Mouse (Mus musculus) hindbrain, embryonic 14.5 days (tissue): ENCODE data around the gene Sbk3. TPM values are rescaled to one million over a fixed set of nuclear protein-coding genes. Genes with fewer than 3 reads are reported as not detected.

ENCODE experiments used
- ATAC-seq: fragments of 200-750 bp; cut with Nextera tagmentation; 2 replicates; pipeline ENCODE4 v1.8.0; 2017; ENCODE audit warnings: moderate number of reproducible peaks, mild to moderate bottlenecking, moderate TSS enrichment, moderate library complexity; ENCODE audit not compliant: low FRiP score
- DNase-seq: peaks from one replicate; pipeline ENCODE4 v3.0.0-alpha.2; 2015; ENCODE audit warnings: low spot score
- H3K27ac ChIP-seq: fragments of 300-500 bp; sonication (generic); 2 replicates; pipeline ENCODE4 v1.5.1; 2014; ENCODE audit warnings: mild to moderate bottlenecking, moderate library complexity
- H3K27me3 ChIP-seq: fragments of 300-500 bp; sonication (generic); 2 replicates; pipeline ENCODE4 v1.6.1; 2014; ENCODE audit warnings: mild to moderate bottlenecking, low read length, mixed read lengths; ENCODE audit not compliant: control insufficient read depth, insufficient read depth
- H3K36me3 ChIP-seq: fragments of 300-500 bp; sonication (generic); replicated peaks from 2 replicates; pipeline ENCODE4 v1.6.1; 2014; ENCODE audit not compliant: control insufficient read depth, insufficient read depth
- H3K4me1 ChIP-seq: fragments of 300-500 bp; sonication (generic); replicated peaks from 2 replicates; pipeline ENCODE4 v1.6.1; 2014; ENCODE audit warnings: antibody characterized with exemption, low read length, mixed read lengths; ENCODE audit not compliant: control insufficient read depth, insufficient read depth
- H3K4me2 ChIP-seq: fragments of 300-500 bp; sonication (generic); replicated peaks from 2 replicates; pipeline ENCODE4 v1.6.1; 2014; ENCODE audit warnings: mild to moderate bottlenecking, moderate library complexity
- H3K4me3 ChIP-seq: fragments of 300-500 bp; sonication (generic); replicated peaks from 2 replicates; pipeline ENCODE4 v1.5.1; 2014; ENCODE audit warnings: mild to moderate bottlenecking, low read length
- H3K9ac ChIP-seq: fragments of 300-500 bp; sonication (generic); 2 replicates; pipeline ENCODE4 v1.6.1; 2014
- H3K9me3 ChIP-seq: fragments of 300-500 bp; sonication (generic); 2 replicates; pipeline ENCODE4 v1.6.1; 2016; ENCODE audit warnings: low read length; ENCODE audit not compliant: control insufficient read depth
- WGBS: fragments of 180-500 bp; shearing (Covaris S2); extraction: QIAGEN DNeasy Blood & Tissue Kit; methylation state at CpG from one replicate; pipeline ENCODE4 v1.1.7; 2014; 5-methylcytosine and 5-hydroxymethylcytosine counted together
- polyA plus RNA-seq: library from polyadenylated mRNA; unstranded; fragments of >200 nt; fragmentation: Nextera tagmentation; extraction: Ambion mirVana; gene quantifications from 2 replicates; pipeline ENCODE4 v1.2.1, GENCODE M21; 2014

Sbk3 gene
- polyA plus RNA-seq, 1 experiment from 2014 or later: 0.39 TPM

GRCm38 (mm10) chr7:4919971-4920370, 51.0 kb downstream of the Sbk3 start:
- H3K4me1 ChIP-seq: peaks cover 41% of the 10 kb centered on the region
- H3K4me3 ChIP-seq: no peak overlapping the region
- H3K9me3 ChIP-seq: no peaks in the 10 kb centered on the region
- H3K27ac ChIP-seq: no peak overlapping the region
- H3K4me2 ChIP-seq: no peak overlapping the region
- 87% methylated on average over 21 of the region's 21 CpGs for WGBS
- no peak overlapping the region for H3K9ac ChIP-seq
- no peak for DNase-seq
- ATAC-seq: no peak
- peaks cover 32% of the 10 kb centered on the region for H3K36me3 ChIP-seq
- no peaks in the 10 kb centered on the region for H3K27me3 ChIP-seq

- Histone ChIP-seq H3K9me3 (no peaks in the 10 kb centered on the region), H3K4me3 (no peak overlapping the region), H3K9ac (no peak overlapping the region), H3K4me1 (peaks cover 39% of the 10 kb centered on the region), H3K27me3 (no peaks in the 10 kb centered on the region), H3K36me3 (peaks cover 32% of the 10 kb centered on the region), H3K27ac (no peak overlapping the region), H3K4me2 (no peak overlapping the region)
- ATAC-seq (no peak), DNase-seq (no peak)
- WGBS: 87% methylated on average over 21 of the region's 21 CpGs
Observed at GRCm38 (mm10) chr7:4919096-4919495, 51.9 kb downstream of the Sbk3 start.

GRCm38 (mm10) chr7:4918681-4919080, 52.3 kb downstream of the Sbk3 start:
- Histone ChIP-seq H3K36me3 (peaks cover 32% of the 10 kb centered on the region), H3K4me2 (no peak overlapping the region), H3K27me3 (no peaks in the 10 kb centered on the region), H3K9ac (no peak overlapping the region), H3K4me3 (no peak overlapping the region), H3K27ac (no peak overlapping the region), H3K4me1 (peaks cover 36% of the 10 kb centered on the region), H3K9me3 (no peaks in the 10 kb centered on the region)
- DNase-seq (no peak), ATAC-seq (no peak)
- WGBS: 92% methylated on average over 15 of the region's 15 CpGs

GRCm38 (mm10) chr7:4917494-4917893, 53.5 kb downstream of the Sbk3 start:
- Histone ChIP-seq H3K36me3 (peaks cover 32% of the 10 kb centered on the region), H3K27me3 (no peaks in the 10 kb centered on the region), H3K27ac (peak overlapping the region; percentile 98; the same call in 1 of the 2 replicates), H3K4me1 (peaks cover 32% of the 10 kb centered on the region), H3K4me3 (no peak overlapping the region), H3K4me2 (no peak overlapping the region), H3K9ac (no peak overlapping the region), H3K9me3 (no peaks in the 10 kb centered on the region)
- DNase-seq (no peak), ATAC-seq (no peak)
- 87% methylated on average over 2 of the region's 2 CpGs for WGBS

- no peaks in the 10 kb centered on the region for H3K27me3 ChIP-seq
- no peaks in the 10 kb centered on the region for H3K9me3 ChIP-seq
- H3K4me2 ChIP-seq: peak overlapping the region; percentile 71
- 13% methylated on average over 14 of the region's 14 CpGs for WGBS
- DNase-seq: peak; percentile 56
- H3K4me1 ChIP-seq: peaks cover 22% of the 10 kb centered on the region
- ATAC-seq: peak; percentile 61
- peak overlapping the region; percentile 98 for H3K27ac ChIP-seq
- H3K4me3 ChIP-seq: peak overlapping the region; percentile 57
- H3K36me3 ChIP-seq: peaks cover 27% of the 10 kb centered on the region
- peak overlapping the region; percentile 71 for H3K9ac ChIP-seq
Observed at GRCm38 (mm10) chr7:4915669-4916416, 55.1 kb downstream of the Sbk3 start.

Other genes with a start within 250 kb of the Sbk3 start
- 0.12 and 0.24 TPM in 2 replicates for gene Tmem150b, start 245.9 kb downstream of the Sbk3 start, polyA plus RNA-seq
- gene Kmt5c, start 231.1 kb downstream of the Sbk3 start, polyA plus RNA-seq: 44.9 and 53.7 TPM in 2 replicates
- gene Cox6b2, start 218.1 kb downstream of the Sbk3 start, polyA plus RNA-seq: 18.6 and 19.7 TPM in 2 replicates
- not detected in 2 replicates for gene Fam71e2, start 199.9 kb downstream of the Sbk3 start, polyA plus RNA-seq
- 0.35 and 0.41 TPM in 2 replicates for gene Il11, start 188.3 kb downstream of the Sbk3 start, polyA plus RNA-seq
- not detected in 2 replicates for gene Tmem190, start 188.2 kb downstream of the Sbk3 start, polyA plus RNA-seq
- 3.2 and 4.1 TPM in 2 replicates for gene Tmem238, start 181.5 kb downstream of the Sbk3 start, polyA plus RNA-seq
- 175 and 192 TPM in 2 replicates for gene Rpl28, start 178.3 kb downstream of the Sbk3 start, polyA plus RNA-seq
- 285 and 293 TPM in 2 replicates for gene Ube2s, start 158.6 kb downstream of the Sbk3 start, polyA plus RNA-seq
- 13.1 and 15.6 TPM in 2 replicates for gene Shisa7, start 126.5 kb downstream of the Sbk3 start, polyA plus RNA-seq
- gene Isoc2b, start 100.9 kb downstream of the Sbk3 start, polyA plus RNA-seq: 2.8 and 3.7 TPM in 2 replicates
- gene Isoc2a, start 94.0 kb downstream of the Sbk3 start, polyA plus RNA-seq: 0.47 and 0.82 TPM in 2 replicates
- gene Gm36210, start 64.7 kb downstream of the Sbk3 start, polyA plus RNA-seq: 0.25 and 0.43 TPM in 2 replicates
- gene Zfp628, start 56.0 kb downstream of the Sbk3 start, polyA plus RNA-seq: 3.6 and 4.2 TPM in 2 replicates
- gene Nat14, start 49.1 kb downstream of the Sbk3 start, polyA plus RNA-seq: 23.3 and 23.6 TPM in 2 replicates
- gene Ssc5d, start 45.4 kb downstream of the Sbk3 start, polyA plus RNA-seq: 0.74 and 0.82 TPM in 2 replicates
- gene Sbk2, start 6.8 kb downstream of the Sbk3 start, polyA plus RNA-seq: 0.21 TPM in 1 of 2 replicates, not detected in the other
- 51.5 and 55.4 TPM in 2 replicates for gene Zfp579, start 25.0 kb upstream of the Sbk3 start, polyA plus RNA-seq
- gene Zfp524, start 43.2 kb upstream of the Sbk3 start, polyA plus RNA-seq: 8.9 and 9.2 TPM in 2 replicates
- gene Fiz1, start 43.5 kb upstream of the Sbk3 start, polyA plus RNA-seq: 30.0 and 32.6 TPM in 2 replicates
- gene Gm44973, start 44.3 kb upstream of the Sbk3 start, polyA plus RNA-seq: not detected in 2 replicates
- gene Zfp865, start 49.2 kb upstream of the Sbk3 start, polyA plus RNA-seq: 6.6 and 7.2 TPM in 2 replicates
- 53.3 and 60.1 TPM in 2 replicates for gene Ccdc106, start 49.4 kb upstream of the Sbk3 start, polyA plus RNA-seq
- gene 4632433K11Rik, start 63.0 kb upstream of the Sbk3 start, polyA plus RNA-seq: not detected in 2 replicates
- gene Zfp784, start 67.3 kb upstream of the Sbk3 start, polyA plus RNA-seq: 7.0 and 8.9 TPM in 2 replicates
- 105 and 110 TPM in 2 replicates for gene Zfp580, start 80.4 kb upstream of the Sbk3 start, polyA plus RNA-seq
- 96.6 and 103 TPM in 2 replicates for gene U2af2, start 91.0 kb upstream of the Sbk3 start, polyA plus RNA-seq
- 116 and 124 TPM in 2 replicates for gene Epn1, start 109.1 kb upstream of the Sbk3 start, polyA plus RNA-seq
- gene Rfpl4, start 145.8 kb upstream of the Sbk3 start, polyA plus RNA-seq: not detected in 2 replicates
- 0.63 and 0.64 TPM in 2 replicates for gene Rasl2-9, start 154.8 kb upstream of the Sbk3 start, polyA plus RNA-seq
- 0.08 TPM in 1 of 2 replicates, not detected in the other for gene Vmn1r55, start 178.5 kb upstream of the Sbk3 start, polyA plus RNA-seq
- gene Vmn1r56, start 225.6 kb upstream of the Sbk3 start, polyA plus RNA-seq: not detected in 2 replicates
- gene Vmn1r57, start 247.3 kb upstream of the Sbk3 start, polyA plus RNA-seq: not detected in 2 replicates